Mouse (Mus musculus) cerebellum, adult 2 months (tissue): ENCODE results near the gene Crisp4. TPM values are rescaled to one million over a fixed set of nuclear protein-coding genes. Genes with fewer than 3 reads are reported as not detected.
A peak's percentile ranks its signal among the peaks of the same experiment; 100 is the strongest.

Experiments
- DNase-seq, 2 experiments: peaks; one replicate each; pipeline ENCODE4 v3.0.0; 2021
- H3K27ac ChIP-seq: fragments of 200-500 bp; 2 replicates; pipeline ENCODE4 v1.5.1; 2012; ENCODE audit warnings: low read length, control low read depth, inconsistent platforms; ENCODE audit not compliant: insufficient read depth
- H3K27me3 ChIP-seq: fragments of 200-500 bp; 2 replicates; pipeline ENCODE4 v1.6.1; 2012; ENCODE audit warnings: inconsistent platforms, mild to moderate bottlenecking, low read length, moderate library complexity; ENCODE audit not compliant: control insufficient read depth, insufficient read depth
- H3K4me1 ChIP-seq: fragments of 200-500 bp; 2 replicates; pipeline ENCODE4 v1.6.1; 2011; ENCODE audit warnings: low read length; ENCODE audit not compliant: control insufficient read depth, insufficient read depth
- H3K4me3 ChIP-seq: fragments of 200-500 bp; replicated peaks from 2 replicates; pipeline ENCODE3; 2011; ENCODE audit warnings: mild to moderate bottlenecking, low read depth, low read length, control low read depth; ENCODE audit not compliant: insufficient read depth
- CTCF ChIP-seq: fragments of 200-500 bp; IDR thresholded peaks from 2 replicates; pipeline ENCODE4 v1.5.1; 2011; ENCODE audit warnings: low read depth, mild to moderate bottlenecking, control low read depth, low read length, moderate library complexity, borderline replicate concordance; ENCODE audit not compliant: insufficient read depth
- POLR2A ChIP-seq: fragments of 200-500 bp; IDR thresholded peaks from 2 replicates; pipeline ENCODE4 v1.6.1; 2011; ENCODE audit warnings: low read length, control low read depth, borderline replicate concordance; ENCODE audit not compliant: insufficient read depth
- WGBS: fragments of 180-500 bp; shearing (Covaris S2); methylation state at CpG from one replicate; pipeline ENCODE4 v1.1.7; 2018; 5-methylcytosine and 5-hydroxymethylcytosine counted together
- polyA plus RNA-seq: library from polyadenylated mRNA; depleted of rRNA; stranded (reverse); fragments of >200 nt; gene quantifications from 2 replicates; pipeline ENCODE4 v1.2.3, GENCODE M21; 2012; rRNA removed

Crisp4 gene
- polyA plus RNA-seq, 1 experiment = not detected

- Histone ChIP-seq H3K27me3 (no peaks in the 10 kb centered on the region), H3K4me1 (no peaks in the 10 kb centered on the region), H3K27ac (no peak overlapping the region), H3K4me3 (no peak overlapping the region)
- 57% methylated on average over 4 of the region's 4 CpGs for WGBS
- no peak for TF ChIP-seq POLR2A
- no peak for DNase-seq
Observed at GRCm38 (mm10) chr1:18131691-18132090, 14.0 kb downstream of the Crisp4 start.

GRCm38 (mm10) chr1:18129983-18130382, 15.7 kb downstream of the Crisp4 start:
- no peak for DNase-seq
- no peak overlapping the region for H3K27ac ChIP-seq
- TF ChIP-seq CTCF (no peak), POLR2A (no peak)
- 68% methylated on average over 4 of the region's 4 CpGs for WGBS
- H3K4me3 ChIP-seq = no peak overlapping the region
- H3K27me3 ChIP-seq = no peaks in the 10 kb centered on the region
- no peaks in the 10 kb centered on the region for H3K4me1 ChIP-seq

GRCm38 (mm10) chr1:18106720-18107355, 38.9 kb downstream of the Crisp4 start:
- H3K27me3 ChIP-seq = no peaks in the 10 kb centered on the region
- WGBS = 32% methylated on average over 5 of the region's 5 CpGs
- H3K4me3 ChIP-seq = no peak overlapping the region
- no peaks in the 10 kb centered on the region for H3K4me1 ChIP-seq
- peak in 1 of 2 experiments; percentile 3 for DNase-seq
- TF ChIP-seq POLR2A (no peak), CTCF (no peak)
- no peak overlapping the region for H3K27ac ChIP-seq

GRCm38 (mm10) chr1:18105866-18106529, 39.7 kb downstream of the Crisp4 start:
- H3K4me3 ChIP-seq = no peak overlapping the region
- H3K27ac ChIP-seq = no peak overlapping the region
- peak in 1 of 2 experiments; percentile 11 for DNase-seq
- no peaks in the 10 kb centered on the region for H3K4me1 ChIP-seq
- TF ChIP-seq POLR2A = no peak
- no peak; the same call in 1 of the 2 replicates for TF ChIP-seq CTCF
- WGBS = 28% methylated on average over 5 of the region's 5 CpGs
- H3K27me3 ChIP-seq = no peaks in the 10 kb centered on the region

GRCm38 (mm10) chr1:18105029-18105865, 40.5 kb downstream of the Crisp4 start:
- Histone ChIP-seq H3K4me1 (no peaks in the 10 kb centered on the region), H3K27ac (no peak overlapping the region), H3K27me3 (no peaks in the 10 kb centered on the region), H3K4me3 (no peak overlapping the region)
- no peak for TF ChIP-seq CTCF
- no peak for TF ChIP-seq POLR2A
- DNase-seq = no peak
- WGBS = 42% methylated on average over 1 of the region's 1 CpGs

Other genes with a start within 250 kb of the Crisp4 start
- gene Defb18, start 91.5 kb upstream of the Crisp4 start, polyA plus RNA-seq = not detected in 2 replicates
- not detected in 2 replicates for gene Defb41, start 119.2 kb upstream of the Crisp4 start, polyA plus RNA-seq